In genomic region chr4:53825821-53826605, GRCm38 (mm10) we compare ENCODE assay signal across 1 mouse cellular context.
TF ChIP-seq lines count a peak whose summit lies in the region.

Tmem38b (plus strand) TSS chr4:53826045.

TF ChIP-seq in CH12.LX, 34 proteins besides CTCF, POLR2A, EP300 and RAD21 (continued from another document):
- no peak for TF ChIP-seq ZNF384 (IDR thresholded peaks at IDR 0.05; ENCODE audit: low read depth, low read length)
